Comparison of ENCODE assay signal across 8 mouse cellular contexts in genomic region chr9:109060184-109060897, GRCm38 (mm10). TPM values are rescaled to one million over a fixed set of nuclear protein-coding genes. Genes with fewer than 3 reads are reported as not detected.
DNase-seq lines count a peak whose midpoint lies in the region; ATAC-seq and TF ChIP-seq lines count a peak whose summit lies in the region.

No protein-coding gene starts in this region.

- no peaks in the 10 kb centered on the region for H3K27me3 ChIP-seq in heart, embryonic 11.5 days (ENCODE audit: control insufficient read depth, insufficient read depth, low read length)
- no peaks in the 10 kb centered on the region for H3K27me3 ChIP-seq in heart, embryonic 12.5 days (replicated peaks)
- H3K27me3 ChIP-seq in forebrain, embryonic 14.5 days (replicated peaks; ENCODE audit: control insufficient read depth, insufficient read depth, low read length) = no peaks in the 10 kb centered on the region

- peak; percentile 49 to 65 for DNase-seq in right cerebral cortex, postnatal 10 days (ENCODE audit: low spot score in 2 of 2)
- no peak for DNase-seq in right cerebral cortex, postnatal 4 days
- DNase-seq in forebrain, embryonic 14.5 days (ENCODE audit: low spot score) = no peak
- DNase-seq in frontal cortex, adult 2 months (ENCODE audit: extremely low spot score in 1 of 2, low spot score in 1 of 2) = no peak
- DNase-seq in right cerebral cortex, adult 18-20 months = no peak

- no peak overlapping the region for H3K4me2 ChIP-seq in heart, embryonic 11.5 days
- no peak overlapping the region for H3K4me2 ChIP-seq in heart, embryonic 12.5 days
- no peak overlapping the region for H3K4me2 ChIP-seq in forebrain, embryonic 14.5 days (ENCODE audit: low read length)

- 91% methylated on average over 16 of the region's 16 CpGs for WGBS in heart, embryonic 11.5 days (ENCODE audit: insufficient replicate concordance)
- WGBS in heart, embryonic 12.5 days = 84% methylated on average over 16 of the region's 16 CpGs
- 92% methylated on average over 16 of the region's 16 CpGs for WGBS in forebrain, embryonic 14.5 days
- 89% methylated on average over 16 of the region's 16 CpGs for WGBS in olfactory bulb, adult 2 months

- no peak overlapping the region for H3K9ac ChIP-seq in heart, embryonic 11.5 days (ENCODE audit: low read depth, low read length)
- H3K9ac ChIP-seq in heart, embryonic 12.5 days = no peak overlapping the region
- H3K9ac ChIP-seq in forebrain, embryonic 14.5 days (ENCODE audit: low read length) = no peak overlapping the region

- H3K27ac ChIP-seq in heart, embryonic 11.5 days (ENCODE audit: low read depth, low read length) = peak overlapping the region; percentile 81; the same call in 1 of the 2 replicates
- H3K27ac ChIP-seq in heart, embryonic 12.5 days (ENCODE audit: poor library complexity, severe bottlenecking) = no peak overlapping the region
- no peak overlapping the region for H3K27ac ChIP-seq in forebrain, embryonic 14.5 days (ENCODE audit: low read depth, low read length)
- H3K27ac ChIP-seq in olfactory bulb, adult 2 months (ENCODE audit: insufficient read depth, low read depth, low read length) = peak overlapping the region; percentile 63

- H3K4me1 ChIP-seq in heart, embryonic 11.5 days (ENCODE audit: control insufficient read depth, insufficient read depth, low read length) = peaks cover 15% of the 10 kb centered on the region
- H3K4me1 ChIP-seq in heart, embryonic 12.5 days (replicated peaks) = peaks cover 16% of the 10 kb centered on the region
- H3K4me1 ChIP-seq in forebrain, embryonic 14.5 days (ENCODE audit: control insufficient read depth, insufficient read depth, low read length) = no peaks in the 10 kb centered on the region
- peaks cover 39% of the 10 kb centered on the region for H3K4me1 ChIP-seq in olfactory bulb, adult 2 months (ENCODE audit: control insufficient read depth, insufficient read depth, low read length)

- TF ChIP-seq CTCF in olfactory bulb, adult 2 months (IDR thresholded peaks at IDR 0.05; ENCODE audit: insufficient read depth, low read depth, low read length) = no peak

- H3K9me3 ChIP-seq in heart, embryonic 11.5 days (replicated peaks; ENCODE audit: control insufficient read depth, low read length) = no peaks in the 10 kb centered on the region
- H3K9me3 ChIP-seq in heart, embryonic 12.5 days (replicated peaks) = no peaks in the 10 kb centered on the region
- H3K9me3 ChIP-seq in forebrain, embryonic 14.5 days (replicated peaks; ENCODE audit: control insufficient read depth, low read length) = no peaks in the 10 kb centered on the region

- H3K36me3 ChIP-seq in heart, embryonic 11.5 days (ENCODE audit: control insufficient read depth, insufficient read depth, low read length) = peaks cover 30% of the 10 kb centered on the region
- peaks cover 73% of the 10 kb centered on the region for H3K36me3 ChIP-seq in heart, embryonic 12.5 days
- peaks cover 76% of the 10 kb centered on the region for H3K36me3 ChIP-seq in forebrain, embryonic 14.5 days (ENCODE audit: control insufficient read depth, insufficient read depth, low read length)

- no peak for ATAC-seq in heart, embryonic 11.5 days (replicated peaks; ENCODE audit: insufficient number of reproducible peaks, low FRiP score, low TSS enrichment)
- no peak for ATAC-seq in heart, embryonic 12.5 days (ENCODE audit: insufficient number of reproducible peaks, low FRiP score)
- ATAC-seq in forebrain, embryonic 14.5 days = peak; percentile 14; the same call in 1 of the 2 replicates

- TF ChIP-seq POLR2A in olfactory bulb, adult 2 months (IDR thresholded peaks at IDR 0.05; ENCODE audit: insufficient read depth, low read depth, low read length) = no peak

- no peak overlapping the region for H3K4me3 ChIP-seq in heart, embryonic 11.5 days (ENCODE audit: low read depth, low read length)
- H3K4me3 ChIP-seq in heart, embryonic 12.5 days = no peak overlapping the region
- no peak overlapping the region for H3K4me3 ChIP-seq in forebrain, embryonic 14.5 days (ENCODE audit: low read depth, low read length)
- no peak overlapping the region for H3K4me3 ChIP-seq in olfactory bulb, adult 2 months (ENCODE audit: insufficient read depth, low read depth, low read length)

RNA-seq across cellular contexts. Expression of gene Trex1, which starts 0.8 kb away (rescaled TPM):
- polyA plus RNA-seq in heart, embryonic 11.5 days (2014; fragmentation: Nextera tagmentation; extraction: Ambion mirVana) = 5.7 and 7.0 TPM in 2 replicates
- 5.8 and 7.1 TPM in 2 replicates for polyA plus RNA-seq in heart, embryonic 12.5 days (2016; fragmentation: Nextera tagmentation; extraction: Ambion mirVana)
- polyA plus RNA-seq in forebrain, embryonic 14.5 days (2014; fragmentation: Nextera tagmentation; extraction: Ambion mirVana) = 11.1 and 11.9 TPM in 2 replicates
- not detected in 2 replicates for polyA plus RNA-seq in olfactory bulb, adult 2 months (2012; ENCODE audit: insufficient read depth, insufficient read length, low replicate concordance, missing spikeins)
- polyA plus RNA-seq in frontal cortex, adult 2 months (2012; rRNA removed) = 36.9 and 43.5 TPM in 2 replicates

RNA-seq across cellular contexts. Expression of gene Atrip, which starts 13.6 kb away (rescaled TPM):
- 18.0 and 18.6 TPM in 2 replicates for polyA plus RNA-seq in heart, embryonic 11.5 days (2014; fragmentation: Nextera tagmentation; extraction: Ambion mirVana)
- polyA plus RNA-seq in heart, embryonic 12.5 days (2016; fragmentation: Nextera tagmentation; extraction: Ambion mirVana) = 17.9 and 19.6 TPM in 2 replicates
- polyA plus RNA-seq in forebrain, embryonic 14.5 days (2014; fragmentation: Nextera tagmentation; extraction: Ambion mirVana) = 27.3 and 29.6 TPM in 2 replicates
- not detected in 2 replicates for polyA plus RNA-seq in olfactory bulb, adult 2 months (2012; ENCODE audit: insufficient read depth, insufficient read length, low replicate concordance, missing spikeins)
- polyA plus RNA-seq in frontal cortex, adult 2 months (2012; rRNA removed) = 35.6 and 37.6 TPM in 2 replicates

RNA-seq across cellular contexts. Expression of gene Ccdc51, which starts 22.0 kb away (rescaled TPM):
- 15.5 and 15.8 TPM in 2 replicates for polyA plus RNA-seq in heart, embryonic 11.5 days (2014; fragmentation: Nextera tagmentation; extraction: Ambion mirVana)
- 14.6 and 16.3 TPM in 2 replicates for polyA plus RNA-seq in heart, embryonic 12.5 days (2016; fragmentation: Nextera tagmentation; extraction: Ambion mirVana)
- polyA plus RNA-seq in forebrain, embryonic 14.5 days (2014; fragmentation: Nextera tagmentation; extraction: Ambion mirVana) = 19.4 and 21.2 TPM in 2 replicates
- not detected in 2 replicates for polyA plus RNA-seq in olfactory bulb, adult 2 months (2012; ENCODE audit: insufficient read depth, insufficient read length, low replicate concordance, missing spikeins)
- 5.9 and 6.0 TPM in 2 replicates for polyA plus RNA-seq in frontal cortex, adult 2 months (2012; rRNA removed)

RNA-seq across cellular contexts. Expression of gene Shisa5, which starts 22.0 kb away (rescaled TPM):
- polyA plus RNA-seq in heart, embryonic 11.5 days (2014; fragmentation: Nextera tagmentation; extraction: Ambion mirVana) = 49.0 and 59.1 TPM in 2 replicates
- 67.5 and 70.3 TPM in 2 replicates for polyA plus RNA-seq in heart, embryonic 12.5 days (2016; fragmentation: Nextera tagmentation; extraction: Ambion mirVana)
- polyA plus RNA-seq in forebrain, embryonic 14.5 days (2014; fragmentation: Nextera tagmentation; extraction: Ambion mirVana) = 40.8 and 48.9 TPM in 2 replicates
- polyA plus RNA-seq in olfactory bulb, adult 2 months (2012; ENCODE audit: insufficient read depth, insufficient read length, low replicate concordance, missing spikeins) = not detected in 2 replicates
- polyA plus RNA-seq in frontal cortex, adult 2 months (2012; rRNA removed) = 101 and 107 TPM in 2 replicates

RNA-seq across cellular contexts. Expression of gene Tma7, which starts 22.0 kb away (rescaled TPM):
- 776 and 790 TPM in 2 replicates for polyA plus RNA-seq in heart, embryonic 11.5 days (2014; fragmentation: Nextera tagmentation; extraction: Ambion mirVana)
- 715 and 742 TPM in 2 replicates for polyA plus RNA-seq in heart, embryonic 12.5 days (2016; fragmentation: Nextera tagmentation; extraction: Ambion mirVana)
- 652 and 758 TPM in 2 replicates for polyA plus RNA-seq in forebrain, embryonic 14.5 days (2014; fragmentation: Nextera tagmentation; extraction: Ambion mirVana)
- not detected in 2 replicates for polyA plus RNA-seq in olfactory bulb, adult 2 months (2012; ENCODE audit: insufficient read depth, insufficient read length, low replicate concordance, missing spikeins)
- polyA plus RNA-seq in frontal cortex, adult 2 months (2012; rRNA removed) = 173 and 184 TPM in 2 replicates

Comparison
In these comparisons a context has a peak if more than half of its experiments do, and no peak if none do; other contexts are left out.
1. H3K27ac ChIP-seq: peak in heart, embryonic 11.5 days (single experiment) and olfactory bulb, adult 2 months (single experiment); none in heart, embryonic 12.5 days (single experiment) and forebrain, embryonic 14.5 days (single experiment).
2. DNase-seq: peak in right cerebral cortex, postnatal 10 days (2 of 2); none in right cerebral cortex, postnatal 4 days (single experiment), forebrain, embryonic 14.5 days (single experiment), frontal cortex, adult 2 months (0 of 2) and right cerebral cortex, adult 18-20 months (single experiment).
3. RNA of gene Atrip, which starts 13.6 kb away (polyA plus RNA-seq): 35.6 to 37.6 TPM in frontal cortex, adult 2 months, 27.3 to 29.6 TPM in forebrain, embryonic 14.5 days, 18.0 to 18.6 TPM in heart, embryonic 11.5 days and 17.9 to 19.6 TPM in heart, embryonic 12.5 days; not detected in olfactory bulb, adult 2 months; every median in the first group is over 10 times any median in the second.